Mouse (Mus musculus) retina, adult 2 months (tissue): ENCODE measurements around the gene Sept7.
"Not testable (repeated sequence)": the region's sequence is repeated elsewhere in the genome, so short reads cannot be mapped to it uniquely, and the experiment has no call there.

Source experiments
- DNase-seq: peaks from one replicate; pipeline ENCODE4 v3.0.0-alpha.2; 2012; ENCODE audit warnings: low read depth, low spot score

Gene Sept7

GRCm38 (mm10) chr9:25253478-25253824 is 1.2 kb downstream of the Sept7 start:
- DNase-seq = no peak

- no peak for DNase-seq
Observed at GRCm38 (mm10) chr9:25260411-25260810, 8.2 kb downstream of the Sept7 start.

GRCm38 (mm10) chr9:25260979-25261378 is 8.7 kb downstream of the Sept7 start:
- DNase-seq = no peak

- no peak for DNase-seq
Observed at GRCm38 (mm10) chr9:25262087-25262486, 9.8 kb downstream of the Sept7 start.

- no peak for DNase-seq
Observed at GRCm38 (mm10) chr9:25265795-25266194, 13.6 kb downstream of the Sept7 start.

- DNase-seq = no peak
Observed at GRCm38 (mm10) chr9:25267133-25267532, 14.9 kb downstream of the Sept7 start.

GRCm38 (mm10) chr9:25267574-25267973 is 15.3 kb downstream of the Sept7 start:
- no peak for DNase-seq

GRCm38 (mm10) chr9:25271902-25272301 is 19.7 kb downstream of the Sept7 start:
- no peak for DNase-seq

GRCm38 (mm10) chr9:25289796-25290195 is 37.6 kb downstream of the Sept7 start:
- DNase-seq = no peak

GRCm38 (mm10) chr9:25309505-25310182 is 57.4 kb downstream of the Sept7 start:
- DNase-seq = peak; percentile 75

- no peak for DNase-seq
Observed at GRCm38 (mm10) chr9:25314304-25314703, 62.1 kb downstream of the Sept7 start.

- DNase-seq = peak; percentile 20
Observed at GRCm38 (mm10) chr9:25317827-25318505, 65.7 kb downstream of the Sept7 start.

GRCm38 (mm10) chr9:25319676-25320075 is 67.4 kb downstream of the Sept7 start:
- DNase-seq = not testable (repeated sequence)

GRCm38 (mm10) chr9:25327727-25328370 is 75.6 kb downstream of the Sept7 start:
- no peak for DNase-seq

- no peak for DNase-seq
Observed at GRCm38 (mm10) chr9:25328946-25329723, 76.9 kb downstream of the Sept7 start.

- DNase-seq = no peak
Observed at GRCm38 (mm10) chr9:25337436-25338198, 85.4 kb downstream of the Sept7 start.

- no peak for DNase-seq
Observed at GRCm38 (mm10) chr9:25340412-25340811, 88.2 kb downstream of the Sept7 start.

GRCm38 (mm10) chr9:25353775-25354174 is 101.5 kb downstream of the Sept7 start:
- DNase-seq = no peak

- DNase-seq = no peak
Observed at GRCm38 (mm10) chr9:25355806-25356205, 103.6 kb downstream of the Sept7 start.

- DNase-seq = no peak
Observed at GRCm38 (mm10) chr9:25357589-25357988, 105.3 kb downstream of the Sept7 start.

- DNase-seq = no peak
Observed at GRCm38 (mm10) chr9:25358018-25358417, 105.8 kb downstream of the Sept7 start.
